Mouse (Mus musculus): ENCODE measurements around the gene Tsc1. TPM values are rescaled to one million over a fixed set of nuclear protein-coding genes. Genes with fewer than 3 reads are reported as not detected.

The Tsc1 gene
- total and polyA plus RNA-seq, 3 experiments: 8.0 to 16.4 TPM; not detected in 1

DNA sequence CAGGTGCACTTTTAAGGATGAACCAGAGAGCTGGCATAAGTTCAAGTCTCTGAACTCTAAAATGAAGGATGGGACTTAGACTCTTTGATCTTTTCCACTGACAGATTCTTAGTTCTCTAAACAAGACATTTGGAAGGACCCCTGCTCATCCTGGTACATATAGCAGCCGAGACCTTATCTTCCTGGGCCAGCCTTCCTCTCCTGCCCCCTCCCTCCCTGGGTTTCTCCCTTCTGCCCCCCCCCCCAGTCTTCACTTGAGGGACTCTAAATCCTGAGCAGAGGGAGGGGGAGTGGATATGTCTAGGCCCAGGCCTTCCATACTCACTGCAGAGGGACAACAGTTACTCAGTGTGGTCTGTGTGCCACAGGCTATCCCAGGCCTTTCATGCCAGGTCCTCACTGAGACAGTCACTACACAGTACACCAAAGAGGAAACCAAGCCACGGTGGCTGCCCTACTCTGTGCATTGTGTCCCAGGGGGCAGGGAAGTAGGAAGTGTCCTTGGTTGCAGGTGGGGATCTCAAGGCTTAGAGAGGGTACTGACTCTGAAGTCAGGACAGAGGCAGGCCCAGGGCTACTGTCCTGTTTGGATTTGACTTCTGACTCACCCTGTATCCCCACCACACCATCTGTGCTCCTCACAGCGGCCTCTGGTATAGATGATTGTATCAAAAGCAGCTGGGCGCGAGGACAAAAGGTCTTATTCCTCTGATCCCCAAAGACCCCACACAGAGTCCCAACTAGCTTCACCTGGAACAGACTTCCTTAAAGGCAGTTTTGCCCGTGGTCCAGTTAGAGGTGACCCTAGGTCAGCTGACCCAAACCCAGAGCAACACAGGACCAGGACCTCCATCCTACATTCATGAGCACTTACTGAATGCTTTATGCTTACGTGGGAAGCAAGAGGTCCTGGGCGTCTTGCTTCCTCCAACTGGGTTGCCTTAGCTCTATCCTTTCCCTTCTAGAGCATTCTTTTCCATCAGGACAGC lies 23.2 kb upstream of the Tsc1 start:
- H3K36me3 ChIP-seq (ENCODE audit: control insufficient read depth in 1 of 2, insufficient read depth in 2 of 2, low read length in 2 of 2): peaks cover 19 to 52% of the 10 kb centered on the region in 2 experiments
- no peaks in the 10 kb centered on the region for H3K27me3 ChIP-seq (ENCODE audit: control insufficient read depth in 1 of 2, insufficient read depth in 2 of 2, low read length in 2 of 2)
- H3K4me3 ChIP-seq (ENCODE audit: control insufficient read depth in 1 of 2, insufficient read depth in 1 of 2, low read depth in 2 of 2, low read length in 2 of 2): peak overlapping the region; percentile 88 to 89
- peak overlapping the region; percentile 97 for H3K27ac ChIP-seq (ENCODE audit: control insufficient read depth, low read depth, low read length)
- H3K4me1 ChIP-seq (ENCODE audit: control insufficient read depth in 1 of 2, insufficient read depth in 2 of 2, low read length in 2 of 2): peaks cover 5 to 54% of the 10 kb centered on the region in 2 experiments
- DNase-seq (ENCODE audit: low read depth, low spot score): peak; percentile 73
- peaks cover 53% of the 10 kb centered on the region for H3K79me2 ChIP-seq (ENCODE audit: control insufficient read depth, insufficient read depth, low read length, poor library complexity)
- H3K9me3 ChIP-seq (replicated peaks; ENCODE audit: insufficient read depth, low read length): no peaks in the 10 kb centered on the region
- peak overlapping the region; percentile 95 for H3K9ac ChIP-seq (ENCODE audit: control insufficient read depth, low read depth, low read length, poor library complexity, severe bottlenecking)
- TF ChIP-seq UBTF (IDR thresholded peaks at IDR 0.05; ENCODE audit: borderline replicate concordance, insufficient read depth, low read depth, low read length): no peak
- TF ChIP-seq ETS1 (IDR thresholded peaks at IDR 0.05; ENCODE audit: low read depth, low read length): no peak
- TF ChIP-seq E2F4 (IDR thresholded peaks at IDR 0.05; ENCODE audit: borderline replicate concordance, low read depth, low read length): no peak
- no peak for TF ChIP-seq ELF1 (IDR thresholded peaks at IDR 0.05; ENCODE audit: low read depth, low read length)
- no peak for TF ChIP-seq NRF1 (IDR thresholded peaks at IDR 0.05; ENCODE audit: insufficient read depth, low read depth, low read length, poor library complexity, severe bottlenecking)
- no peak for TF ChIP-seq JUND (IDR thresholded peaks at IDR 0.05; ENCODE audit: low read depth, low read length)
- no peak for TF ChIP-seq MAFK (IDR thresholded peaks at IDR 0.05; ENCODE audit: borderline replicate concordance, low read depth, low read length)
- 0 out of 2 replicates have a peak, but pooled peaks have one; percentile 56 for TF ChIP-seq CHD1 (IDR thresholded peaks at IDR 0.05; ENCODE audit: low read depth, low read length)
- no peak for TF ChIP-seq HCFC1 (IDR thresholded peaks at IDR 0.05; ENCODE audit: low read depth, low read length)
- TF ChIP-seq USF2 (IDR thresholded peaks at IDR 0.05; ENCODE audit: borderline replicate concordance in 1 of 2, insufficient read depth in 1 of 2, low read depth in 1 of 2, low read length in 2 of 2): no peak
- no peak for TF ChIP-seq SIN3A (IDR thresholded peaks at IDR 0.05; ENCODE audit: low read length)
- TF ChIP-seq POLR2AphosphoS5 (IDR thresholded peaks at IDR 0.05; ENCODE audit: borderline replicate concordance, low read depth, low read length): no peak
- TF ChIP-seq NELFE (IDR thresholded peaks at IDR 0.05; ENCODE audit: low read depth, low read length): peak; percentile 10; the same call in 1 of the 2 replicates
- peak; percentile 91 for TF ChIP-seq MAZ (IDR thresholded peaks at IDR 0.05; ENCODE audit: low read depth, low read length)
- peak; percentile 2; the same call in 1 of the 2 replicates for TF ChIP-seq MXI1 (IDR thresholded peaks at IDR 0.05; ENCODE audit: low read depth, low read length)
- no peak for TF ChIP-seq CHD2 (IDR thresholded peaks at IDR 0.05; ENCODE audit: low read length)
- TF ChIP-seq CTCF (IDR thresholded peaks at IDR 0.05 in 2 of 3, conservative IDR thresholded peaks at IDR 0.05 in 1 of 3; ENCODE audit: control insufficient read depth in 1 of 3, insufficient read depth in 1 of 3, low read depth in 2 of 3, low read length in 3 of 3, poor library complexity in 1 of 3, severe bottlenecking in 1 of 3): no peak
- TF ChIP-seq ZC3H11A (IDR thresholded peaks at IDR 0.05; ENCODE audit: low read depth, low read length): no peak
- no peak for TF ChIP-seq MYC (IDR thresholded peaks at IDR 0.05; ENCODE audit: low read depth, low read length)
- peak; percentile 58 for TF ChIP-seq TAL1 (IDR thresholded peaks at IDR 0.05; ENCODE audit: low read length)
- TF ChIP-seq RAD21 (IDR thresholded peaks at IDR 0.05; ENCODE audit: low read depth, low read length): no peak
- TF ChIP-seq MEF2A (IDR thresholded peaks at IDR 0.05; ENCODE audit: extremely low read depth, insufficient replicate concordance, low read depth, low read length, poor library complexity, severe bottlenecking): no peak
- TF ChIP-seq SMC3 (IDR thresholded peaks at IDR 0.05; ENCODE audit: low read depth, low read length): no peak
- peak; percentile 74 for TF ChIP-seq TCF12 (IDR thresholded peaks at IDR 0.05; ENCODE audit: low read depth, low read length)
- peak; percentile 93 for TF ChIP-seq ZKSCAN1 (IDR thresholded peaks at IDR 0.05; ENCODE audit: low read depth, low read length)
- TF ChIP-seq MAX (IDR thresholded peaks at IDR 0.05; ENCODE audit: low read length): no peak
- TF ChIP-seq KAT2A (conservative IDR thresholded peaks at IDR 0.05; ENCODE audit: low read depth, low read length): no peak
- TF ChIP-seq GABPA (IDR thresholded peaks at IDR 0.05; ENCODE audit: low read depth, low read length): no peak
- no peak for TF ChIP-seq ZNF384 (IDR thresholded peaks at IDR 0.05; ENCODE audit: low read depth, low read length)
- TF ChIP-seq POLR2AphosphoS2 (IDR thresholded peaks at IDR 0.05; ENCODE audit: low read length): no peak; the same call in none of the 2 replicates
- no peak for TF ChIP-seq MYB (IDR thresholded peaks at IDR 0.05; ENCODE audit: low read depth, low read length)
- no peak for TF ChIP-seq BHLHE40 (IDR thresholded peaks at IDR 0.05; ENCODE audit: borderline replicate concordance, low read depth, low read length)
- TF ChIP-seq RCOR1 (IDR thresholded peaks at IDR 0.05; ENCODE audit: low read depth, low read length): no peak
- no peak for TF ChIP-seq ZMIZ1 (IDR thresholded peaks at IDR 0.05; ENCODE audit: low read depth, low read length)
- peak; percentile 38; the same call in 1 of the 2 replicates for TF ChIP-seq GATA1 (IDR thresholded peaks at IDR 0.05; ENCODE audit: low read depth, low read length)

All from MEL (cell line).